Mouse (Mus musculus) CH12F3 (cell line): Measurements from ENCODE around the gene Prss53.

ENCODE experiments used
- in situ Hi-C: fragments of 300-500 bp; cut with MboI; formaldehyde crosslinking; loops from 2 replicates; pipeline ENCODE4 v1.14.3; 2020; ENCODE audit warnings: low sequenced_read_pairs

Prss53 gene

GRCm38 (mm10) chr7:127890798-127891197, at the start of gene Prss53:
TSS of gene Prss53 (minus strand) at chr7:127890970.
- in situ Hi-C loops = no loop called here

- in situ Hi-C loops = no loop called here
Observed at GRCm38 (mm10) chr7:127936216-127936884, 45.6 kb upstream of the Prss53 start.

- in situ Hi-C loops = no loop called here
Observed at GRCm38 (mm10) chr7:127935748-127936159, 45.0 kb upstream of the Prss53 start.

- in situ Hi-C loops = no loop called here
Observed at GRCm38 (mm10) chr7:127935028-127935722, 44.4 kb upstream of the Prss53 start.

GRCm38 (mm10) chr7:127934075-127934474, 43.3 kb upstream of the Prss53 start:
- in situ Hi-C loops = no loop called here

- in situ Hi-C loops = no loop called here
Observed at GRCm38 (mm10) chr7:127932273-127933031, 41.7 kb upstream of the Prss53 start.

GRCm38 (mm10) chr7:127931351-127932135, 40.8 kb upstream of the Prss53 start:
- in situ Hi-C loops = no loop called here

- in situ Hi-C loops = no loop called here
Observed at GRCm38 (mm10) chr7:127930636-127931035, 39.9 kb upstream of the Prss53 start.

GRCm38 (mm10) chr7:127929923-127930322, 39.2 kb upstream of the Prss53 start, which contains the start of gene Prss8:
TSS of gene Prss8 (minus strand) at chr7:127930104.
- in situ Hi-C loops = no loop called here

GRCm38 (mm10) chr7:127928596-127928995, 37.8 kb upstream of the Prss53 start:
- in situ Hi-C loops = no loop called here

- in situ Hi-C loops = no loop called here
Observed at GRCm38 (mm10) chr7:127927726-127928125, 37.0 kb upstream of the Prss53 start.

- in situ Hi-C loops = no loop called here
Observed at GRCm38 (mm10) chr7:127926846-127927245, 36.1 kb upstream of the Prss53 start.

GRCm38 (mm10) chr7:127926066-127926465, 35.3 kb upstream of the Prss53 start:
- in situ Hi-C loops = no loop called here

GRCm38 (mm10) chr7:127925252-127925651, 34.5 kb upstream of the Prss53 start:
- in situ Hi-C loops = no loop called here

- in situ Hi-C loops = no loop called here
Observed at GRCm38 (mm10) chr7:127923714-127924113, 32.9 kb upstream of the Prss53 start.

GRCm38 (mm10) chr7:127922451-127923275, 31.9 kb upstream of the Prss53 start:
- in situ Hi-C loops = no loop called here

- in situ Hi-C loops = no loop called here
Observed at GRCm38 (mm10) chr7:127921516-127921915, 30.7 kb upstream of the Prss53 start.

- in situ Hi-C loops = no loop called here
Observed at GRCm38 (mm10) chr7:127919290-127919689, 28.5 kb upstream of the Prss53 start.

GRCm38 (mm10) chr7:127918203-127918602, 27.4 kb upstream of the Prss53 start:
- in situ Hi-C loops = no loop called here

GRCm38 (mm10) chr7:127915293-127915692, 24.5 kb upstream of the Prss53 start:
- in situ Hi-C loops = no loop called here
